Mouse (Mus musculus): ENCODE results near the gene Tas1r3.

- no peak for TF ChIP-seq GATA1 (IDR thresholded peaks at IDR 0.05; ENCODE audit: borderline replicate concordance, low read length)
- TF ChIP-seq CTCF (IDR thresholded peaks at IDR 0.05; ENCODE audit: low read depth, low read length) = no peak
- no peak for TF ChIP-seq GATA2 (IDR thresholded peaks at IDR 0.05; ENCODE audit: borderline replicate concordance, low read depth, low read length)
- TF ChIP-seq TAL1 (conservative IDR thresholded peaks at IDR 0.05; ENCODE audit: low read depth, low read length) = no peak
- TF ChIP-seq POLR2AphosphoS5 (IDR thresholded peaks at IDR 0.05; ENCODE audit: insufficient replicate concordance, low read depth, low read length) = no peak
These were observed 43.8 kb upstream of the Tas1r3 start for GRCm38 (mm10) chr4:155907003-155907402.

Data from G1E (cell line).